Mouse (Mus musculus) lung, postnatal 36 days (tissue): ENCODE measurements around the gene Brpf1.
A peak's percentile ranks its signal among the peaks of the same experiment; 100 is the strongest.
"Not testable (repeated sequence)": the region's sequence is repeated elsewhere in the genome, so short reads cannot be mapped to it uniquely, and the experiment has no call there.

ENCODE experiments used
- DNase-seq: peaks from one replicate; pipeline ENCODE4 v3.0.0; 2022; ENCODE audit warnings: mixed read lengths

The Brpf1 gene

DNA sequence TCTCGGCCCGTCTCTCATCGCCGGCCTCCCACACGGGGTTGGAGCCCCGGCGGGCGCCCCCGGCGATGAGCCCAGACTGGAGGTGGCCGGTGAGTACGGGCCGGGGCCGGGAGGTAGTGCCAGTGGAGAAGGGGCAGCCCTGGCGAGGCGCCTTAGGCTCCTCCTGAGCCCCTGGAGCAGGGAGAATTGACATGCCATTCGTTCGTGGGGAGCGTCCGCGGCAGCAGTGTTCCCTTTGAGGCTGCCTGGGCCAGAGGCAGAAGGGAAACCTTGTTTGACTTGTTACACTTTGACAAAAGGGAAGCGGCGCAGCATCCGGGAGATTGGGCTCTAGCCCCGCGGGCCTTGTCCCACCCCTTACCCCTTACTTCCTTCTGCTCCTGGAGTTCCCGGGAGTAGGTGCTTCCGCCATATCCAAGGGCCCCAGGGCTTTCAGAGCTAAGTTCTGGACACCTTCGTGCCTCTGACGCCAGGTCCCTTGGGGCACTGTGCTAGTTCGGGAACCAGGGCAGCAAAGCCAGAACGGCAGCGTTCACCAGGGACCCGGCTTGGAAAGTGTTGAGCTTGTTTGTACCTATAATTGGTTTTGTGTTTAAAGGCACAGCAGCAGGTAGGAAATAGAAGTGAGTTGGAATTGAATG, 664 bp downstream of the Brpf1 start:
- peak; percentile 56 for DNase-seq

DNA sequence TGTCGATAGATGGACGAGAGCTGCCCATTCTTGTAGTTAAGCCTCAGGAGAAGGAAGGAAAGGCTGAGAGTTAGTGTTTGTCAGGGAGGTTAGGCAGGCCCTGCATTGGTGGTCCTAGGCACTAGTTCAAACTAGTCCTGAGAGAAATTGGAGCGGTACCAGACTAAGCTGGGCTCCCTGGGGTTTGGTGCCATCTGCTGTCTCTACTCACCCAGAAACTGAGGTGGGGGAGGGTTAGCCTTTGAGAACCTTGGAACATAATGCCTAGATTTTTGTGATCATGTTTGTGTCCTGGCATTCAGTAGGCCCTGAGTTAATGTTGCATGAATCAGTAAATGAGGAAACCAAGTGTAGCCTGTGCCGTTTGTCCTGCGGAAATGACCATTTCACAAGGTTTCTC, 1.2 kb downstream of the Brpf1 start:
- peak; percentile 18 for DNase-seq

DNA sequence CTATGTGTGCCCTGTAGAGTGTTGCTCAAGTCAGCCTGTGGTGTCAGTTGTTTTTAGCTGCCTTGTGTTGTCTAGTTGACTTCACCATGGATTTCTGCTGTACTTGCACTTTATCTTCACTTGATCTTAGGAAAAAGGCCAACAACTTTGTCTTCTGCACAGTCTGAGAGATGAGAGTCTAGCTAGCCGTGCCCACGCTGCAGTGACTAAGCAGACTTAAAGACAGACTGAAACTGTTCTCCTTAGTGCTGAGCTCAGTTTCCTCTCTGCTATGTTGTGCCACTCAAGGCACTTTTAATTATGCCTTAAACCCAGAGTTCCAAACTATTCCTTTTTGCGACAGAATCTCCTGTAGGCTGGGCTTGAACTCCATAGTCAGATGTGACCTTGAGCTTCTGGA, 9.0 kb downstream of the Brpf1 start:
- no peak for DNase-seq

DNA sequence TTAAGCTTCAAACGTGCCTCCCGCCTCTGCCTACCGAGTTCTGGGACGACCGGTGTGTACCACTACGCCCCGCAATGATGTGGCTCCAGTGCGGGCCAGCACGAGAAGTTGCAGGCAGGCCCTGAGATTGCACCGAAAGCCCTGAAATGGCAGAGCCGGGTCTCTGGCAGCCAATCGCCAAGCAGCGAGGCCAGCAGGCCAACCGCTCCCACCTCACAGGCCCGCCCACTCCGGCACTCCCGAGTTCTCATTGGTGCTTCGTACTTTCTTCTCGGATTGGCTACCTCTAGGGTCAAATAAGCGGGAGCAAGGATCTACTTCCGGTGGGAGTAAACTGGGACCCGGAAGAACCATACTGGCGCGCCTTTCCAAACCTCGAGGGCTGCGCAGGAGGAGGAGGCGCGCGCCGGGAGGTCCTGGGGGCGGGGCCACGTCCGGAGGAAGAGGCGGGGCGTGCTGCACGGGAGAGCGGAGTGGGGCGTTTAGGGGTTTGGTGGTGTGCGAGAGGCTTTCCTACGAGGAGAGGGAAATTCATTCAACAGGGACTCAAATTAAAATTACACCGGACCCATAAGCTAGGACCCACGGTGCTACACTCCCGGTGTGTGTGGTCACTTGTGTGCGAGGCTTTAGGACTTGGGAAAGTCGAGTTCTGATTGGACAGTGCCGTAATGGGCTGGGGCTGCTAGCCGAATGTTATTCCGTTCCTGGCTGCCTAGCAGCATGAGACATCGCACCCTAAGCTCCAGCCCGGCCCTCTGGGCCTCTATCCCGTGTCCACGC, 19.8 kb downstream of the Brpf1 start, which contains the start of gene Ogg1:
Gene Ogg1, plus strand, starts transcription at position 440 of the 783 bp plus-strand sequence.
- peak; percentile 99 for DNase-seq

DNA sequence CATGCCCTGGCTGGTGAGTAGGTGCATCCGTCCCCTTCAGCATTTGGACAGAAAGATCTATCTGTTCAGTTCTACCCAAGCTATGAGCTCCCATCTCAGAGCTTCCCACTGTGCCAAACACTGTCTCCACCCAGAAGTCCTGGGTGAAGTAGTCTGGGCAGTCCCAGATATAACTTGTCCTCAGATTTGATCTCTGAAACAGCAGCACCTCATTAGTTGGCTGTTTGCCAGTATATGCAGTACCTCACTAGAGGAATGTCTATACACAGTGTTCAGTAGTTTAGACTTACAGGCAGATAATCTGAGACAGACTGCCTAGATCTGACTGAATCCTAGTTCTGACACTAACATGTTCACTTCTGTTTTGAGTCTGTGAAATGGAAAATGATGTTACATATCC, 22.5 kb downstream of the Brpf1 start:
- DNase-seq, result no peak

DNA sequence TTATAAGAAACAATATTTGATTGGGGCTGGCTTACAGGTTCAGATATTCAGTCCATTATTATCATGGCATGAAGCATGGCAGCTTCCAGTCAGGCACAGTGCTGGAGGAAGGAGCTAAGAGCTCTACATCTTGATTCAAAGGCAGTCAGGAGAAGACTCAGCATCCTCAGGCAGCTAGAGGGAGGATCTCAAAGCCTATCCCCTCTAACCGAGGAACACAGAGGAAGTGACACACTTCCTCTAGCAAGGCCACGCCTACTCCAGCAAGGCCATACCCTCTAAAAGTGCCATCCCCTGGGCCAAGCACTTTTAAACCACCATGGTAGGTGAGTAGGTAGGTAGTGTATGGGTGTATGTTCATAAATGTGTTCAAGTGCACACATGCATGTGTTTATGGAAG, 23.6 kb downstream of the Brpf1 start:
- peak; percentile 50 for DNase-seq

DNA sequence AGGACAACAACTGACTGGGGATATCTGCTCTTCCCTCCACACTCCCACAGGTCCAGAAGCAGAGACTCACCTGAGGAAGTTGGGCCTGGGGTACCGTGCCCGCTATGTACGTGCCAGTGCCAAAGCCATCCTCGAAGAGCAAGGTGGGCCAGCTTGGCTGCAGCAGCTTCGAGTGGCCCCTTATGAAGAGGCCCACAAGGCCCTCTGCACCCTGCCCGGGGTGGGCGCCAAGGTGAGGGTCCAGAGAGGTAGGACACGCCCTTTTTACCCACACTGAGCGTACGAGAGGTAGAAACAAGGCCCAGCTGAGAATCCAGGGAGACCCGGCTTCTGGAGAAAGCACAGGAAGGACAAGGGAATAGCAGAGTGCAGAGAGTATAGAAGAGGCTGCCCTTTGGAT, 24.8 kb downstream of the Brpf1 start:
- DNase-seq, result no peak

DNA sequence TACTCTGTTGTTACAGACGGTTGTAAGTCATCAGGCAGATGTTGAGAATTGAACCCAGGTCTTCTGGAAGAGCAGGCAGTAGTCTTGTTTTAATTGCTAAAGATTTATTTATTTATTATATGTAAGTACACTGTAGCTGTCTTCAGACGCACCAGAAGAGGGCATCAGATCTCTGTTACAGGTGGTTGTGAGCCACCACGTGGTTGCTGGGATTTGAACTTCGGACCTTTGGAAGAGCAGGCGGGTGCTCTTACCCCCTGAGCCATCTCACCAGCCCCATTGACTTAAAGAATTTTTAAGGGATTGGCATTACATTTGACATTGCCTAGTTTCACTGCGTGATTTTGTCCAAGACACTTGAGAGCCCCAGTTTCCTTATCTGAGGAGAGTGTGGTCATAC, 25.8 kb downstream of the Brpf1 start:
- not testable (repeated sequence) for DNase-seq

DNA sequence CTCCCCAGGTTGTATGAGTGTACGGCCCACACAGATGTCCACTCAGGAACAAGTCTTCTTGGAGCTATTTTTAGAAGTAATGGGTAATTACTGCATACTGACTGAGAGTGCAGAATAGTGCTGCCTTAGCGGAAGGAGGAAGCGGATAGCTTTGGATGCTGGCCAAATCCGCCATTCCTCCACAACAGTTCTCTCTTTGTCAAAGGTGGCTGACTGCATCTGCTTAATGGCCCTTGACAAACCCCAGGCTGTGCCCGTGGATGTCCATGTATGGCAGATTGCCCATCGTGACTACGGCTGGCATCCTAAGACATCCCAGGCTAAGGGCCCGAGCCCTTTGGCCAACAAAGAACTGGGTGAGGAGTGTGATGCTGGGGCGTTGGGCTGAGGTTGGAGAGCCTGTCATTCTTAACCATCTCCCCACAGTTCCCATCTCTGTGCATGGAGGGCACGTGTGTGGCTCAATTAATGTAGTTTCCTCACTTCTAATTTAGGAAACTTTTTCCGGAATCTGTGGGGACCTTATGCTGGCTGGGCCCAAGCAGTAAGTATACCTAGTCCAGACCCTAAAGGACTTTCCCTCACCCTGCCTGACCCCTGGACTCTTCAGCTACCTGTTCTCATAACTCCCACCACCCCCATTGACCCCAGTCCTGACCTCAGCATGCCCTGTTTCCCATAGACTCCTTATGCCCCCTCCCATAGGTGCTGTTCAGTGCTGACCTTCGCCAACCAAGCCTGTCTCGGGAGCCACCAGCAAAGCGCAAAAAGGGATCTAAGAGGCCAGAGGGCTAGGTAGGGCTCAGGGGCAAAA, 26.4 kb downstream of the Brpf1 start:
- DNase-seq, result peak; percentile 55

DNA sequence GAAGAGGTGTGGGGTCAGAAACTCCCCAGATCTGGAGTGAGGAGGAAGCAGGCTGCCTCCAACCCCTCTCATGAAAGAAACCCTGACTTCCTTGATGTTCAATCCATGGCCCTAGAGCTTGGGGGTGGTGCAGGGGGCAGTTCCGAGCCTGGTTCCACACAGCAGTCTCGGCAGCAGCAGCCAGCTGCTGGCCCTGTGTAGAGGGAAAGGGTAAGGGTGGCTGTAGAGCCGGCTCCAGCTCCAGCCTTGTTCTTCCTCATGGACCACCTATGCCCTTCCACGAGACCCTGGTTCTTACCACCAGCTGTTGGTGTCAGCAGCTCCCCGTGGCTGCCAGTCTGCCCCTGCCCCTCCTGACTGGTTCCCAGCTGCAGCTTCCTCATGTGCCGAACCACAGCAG, 27.3 kb downstream of the Brpf1 start:
- DNase-seq, result no peak

DNA sequence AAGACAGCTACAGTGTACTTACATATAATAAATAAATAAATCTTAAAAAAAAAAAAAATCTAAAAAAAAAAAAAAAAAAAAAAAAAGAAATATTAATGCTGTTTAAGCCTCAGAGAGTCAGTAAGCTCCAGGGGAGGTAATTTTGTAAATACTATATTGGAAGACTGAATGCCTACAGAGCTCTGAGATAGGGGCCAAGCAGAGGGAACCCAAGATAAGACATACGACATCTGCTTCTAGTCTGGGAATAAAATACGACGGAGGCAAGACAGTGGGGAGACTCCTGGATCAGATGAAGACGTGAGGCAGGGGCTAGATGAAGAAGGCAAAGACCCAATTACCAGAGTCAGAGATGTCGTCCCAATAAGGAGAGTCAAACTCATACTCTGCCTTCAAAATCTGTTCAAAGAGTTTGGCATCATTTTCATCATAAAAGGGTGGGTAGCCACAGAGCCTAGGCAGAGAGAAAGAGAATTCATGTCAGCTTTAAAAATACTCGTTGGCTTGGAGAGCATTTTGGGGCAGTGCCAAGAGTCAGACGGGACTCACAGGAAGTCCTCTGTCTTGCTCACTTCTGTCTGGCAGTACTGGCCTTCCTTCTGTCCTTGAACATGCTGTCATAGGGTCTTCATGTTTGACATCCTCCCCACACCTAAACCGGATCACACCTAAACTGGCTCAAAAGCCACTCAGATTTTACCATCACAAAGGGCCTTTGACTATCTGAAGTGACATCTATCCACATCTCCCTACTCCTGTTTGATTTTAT, 30.1 kb downstream of the Brpf1 start:
- peak; percentile 35 for DNase-seq

DNA sequence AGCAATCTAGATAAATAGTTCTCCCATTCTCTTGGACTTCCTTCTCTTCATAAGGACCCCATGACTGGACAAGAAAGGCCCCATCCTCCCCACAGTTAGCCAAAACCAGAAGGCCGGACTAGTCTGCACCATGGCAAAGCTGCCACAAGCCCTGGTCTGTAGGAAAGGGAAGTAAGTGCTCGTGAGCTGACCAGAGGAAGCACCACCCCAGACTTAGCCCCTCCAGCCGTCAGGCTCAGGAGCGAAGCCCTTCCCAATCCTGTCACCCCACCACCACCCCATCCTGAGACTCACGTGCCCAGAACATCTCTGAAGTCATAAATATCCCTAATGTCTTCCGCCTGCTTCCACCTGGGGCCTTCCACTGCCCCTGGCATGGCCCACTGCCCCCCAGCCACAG, 34.6 kb downstream of the Brpf1 start:
- DNase-seq, result peak; percentile 39

DNA sequence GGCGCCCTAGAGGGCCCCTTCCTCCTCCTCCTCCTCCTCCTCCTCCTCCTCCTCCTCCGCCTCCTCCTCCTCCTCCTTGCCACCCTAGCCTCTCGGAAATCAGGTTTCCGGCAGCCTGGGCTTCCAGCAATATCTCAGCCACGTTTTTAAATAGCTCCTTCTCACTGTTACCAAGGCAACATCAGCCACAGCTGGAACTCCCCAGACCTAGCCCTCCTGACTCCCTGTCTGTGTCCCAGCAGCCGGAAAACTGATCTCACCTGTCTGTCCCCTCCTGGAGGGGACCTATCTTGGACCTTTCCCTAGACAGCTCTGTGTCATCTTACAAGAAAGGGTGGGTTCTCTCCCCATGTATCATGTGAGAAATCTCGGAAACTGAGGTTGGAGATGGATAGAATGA, 35.4 kb downstream of the Brpf1 start:
- peak; percentile 10 for DNase-seq

DNA sequence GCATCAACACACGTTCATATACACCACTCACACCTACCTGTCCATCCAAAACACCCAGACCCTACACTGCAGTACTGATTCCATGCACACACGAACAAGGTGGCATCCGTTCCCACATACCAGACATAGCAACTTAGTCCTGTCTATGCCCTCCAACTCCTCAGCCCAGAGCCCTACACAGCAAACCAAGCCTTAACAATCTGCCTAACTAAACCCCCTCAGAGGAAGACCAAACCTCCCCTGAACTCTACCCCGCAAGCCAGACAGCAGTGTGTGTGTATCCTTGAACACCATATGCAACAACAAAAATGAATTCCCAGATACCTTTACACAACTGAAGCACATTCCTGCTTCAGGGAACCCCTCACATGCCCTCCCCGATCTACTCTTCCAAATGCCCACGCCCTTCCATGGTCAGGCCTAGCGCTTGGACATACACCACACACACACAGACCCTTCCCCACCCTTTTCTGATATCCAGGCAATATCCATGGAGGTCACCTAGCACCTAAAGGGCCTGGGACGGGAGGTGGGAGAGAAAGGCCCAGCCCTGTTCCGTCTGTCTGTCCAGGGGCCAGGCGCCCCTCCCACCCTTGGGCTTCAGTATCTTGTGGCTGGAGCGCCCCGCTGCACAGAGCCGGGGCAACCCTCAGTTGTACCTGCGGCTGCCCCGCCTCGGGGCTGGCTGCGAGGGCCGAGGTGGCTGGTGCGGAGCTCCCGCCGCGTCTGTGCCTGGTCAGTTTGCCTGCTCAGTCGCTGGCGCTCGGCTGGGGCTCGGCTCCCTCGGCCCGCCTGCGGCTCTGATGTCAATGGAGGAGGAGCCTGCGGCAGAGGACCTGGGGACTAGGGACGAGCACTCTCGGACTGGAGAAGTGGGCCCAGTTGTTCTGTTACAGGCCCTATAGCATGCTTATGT, 36.5 kb downstream of the Brpf1 start, which contains the start of gene Camk1:
Gene Camk1, minus strand, starts transcription at position 808 of the 916 bp plus-strand sequence.
- peak; percentile 87 for DNase-seq

DNA sequence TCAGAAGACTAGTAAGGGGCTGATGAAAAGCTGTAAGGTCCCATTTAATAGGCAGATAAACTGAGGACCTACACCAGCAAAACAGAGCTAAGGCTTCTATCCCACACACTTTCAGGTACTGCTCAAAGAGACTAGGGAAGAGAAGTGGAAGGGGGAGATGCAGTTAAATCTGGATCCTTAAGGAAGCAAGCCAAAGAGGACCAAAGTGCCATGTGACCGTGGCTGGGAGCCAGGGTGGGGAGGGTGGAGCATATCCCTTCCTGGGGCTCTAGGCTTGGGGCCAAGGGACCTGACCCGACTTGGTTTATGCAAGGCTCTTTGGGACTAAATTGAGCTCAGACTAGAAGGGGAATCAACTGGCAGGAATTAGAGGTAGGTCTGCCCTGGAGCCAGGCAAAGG, 37.4 kb downstream of the Brpf1 start:
- peak; percentile 95 for DNase-seq

DNA sequence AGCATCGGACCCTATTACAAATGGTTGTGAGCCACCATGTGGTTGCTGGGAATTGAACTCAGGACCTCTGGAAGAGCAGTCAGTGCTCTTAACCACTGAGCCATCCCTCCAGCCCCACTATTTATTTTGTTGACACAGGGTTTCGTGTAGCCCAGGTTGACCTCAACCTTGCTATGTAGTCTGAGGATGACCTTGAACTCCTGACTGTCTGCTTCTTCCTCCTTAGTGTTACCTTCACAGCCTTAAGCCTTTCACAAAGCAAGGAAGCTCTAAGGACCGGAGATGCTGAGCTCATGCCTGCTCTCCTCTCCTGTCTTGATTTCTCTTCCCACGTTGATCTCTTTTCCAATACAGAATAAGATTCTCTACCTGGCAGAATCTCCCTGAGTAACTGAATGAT, 40.0 kb downstream of the Brpf1 start:
- no peak for DNase-seq

DNA sequence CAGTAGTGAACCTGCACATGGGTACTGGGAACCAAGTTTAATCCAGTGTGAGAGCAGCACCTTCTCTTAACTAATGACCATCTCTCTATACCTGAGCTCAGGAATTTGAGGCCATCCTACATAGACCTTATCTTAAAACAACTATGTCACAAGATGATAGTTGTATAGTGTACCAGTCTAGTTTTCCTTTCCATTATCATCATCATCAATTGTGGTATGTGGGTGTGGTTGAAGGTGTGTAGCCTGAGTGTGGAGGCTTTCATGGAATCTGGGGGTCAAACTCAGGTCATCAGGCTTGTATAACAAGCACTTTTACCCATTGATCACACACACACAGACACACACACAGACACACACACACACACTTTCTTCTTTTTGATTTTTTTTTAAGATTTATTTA, 43.6 kb downstream of the Brpf1 start:
- no peak for DNase-seq

DNA sequence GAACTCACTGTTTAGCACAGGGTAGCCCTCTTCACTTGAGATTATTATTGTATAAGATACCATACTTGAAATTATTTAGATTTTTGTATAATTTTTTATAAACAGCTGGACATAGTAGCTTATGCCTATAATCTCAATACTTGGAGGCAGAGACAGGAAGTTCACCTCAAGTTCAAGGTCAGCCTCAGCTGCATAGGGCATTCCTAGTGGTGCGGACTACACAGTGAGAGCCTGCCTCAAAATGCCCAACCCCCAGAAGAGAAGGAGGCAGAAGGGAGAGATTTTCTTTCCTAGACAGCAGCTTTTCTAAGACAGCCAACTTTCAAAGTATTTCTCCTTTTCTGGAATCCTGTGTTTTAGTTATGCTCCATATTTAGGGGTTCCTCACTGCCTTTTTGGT, 44.2 kb downstream of the Brpf1 start:
- no peak for DNase-seq

DNA sequence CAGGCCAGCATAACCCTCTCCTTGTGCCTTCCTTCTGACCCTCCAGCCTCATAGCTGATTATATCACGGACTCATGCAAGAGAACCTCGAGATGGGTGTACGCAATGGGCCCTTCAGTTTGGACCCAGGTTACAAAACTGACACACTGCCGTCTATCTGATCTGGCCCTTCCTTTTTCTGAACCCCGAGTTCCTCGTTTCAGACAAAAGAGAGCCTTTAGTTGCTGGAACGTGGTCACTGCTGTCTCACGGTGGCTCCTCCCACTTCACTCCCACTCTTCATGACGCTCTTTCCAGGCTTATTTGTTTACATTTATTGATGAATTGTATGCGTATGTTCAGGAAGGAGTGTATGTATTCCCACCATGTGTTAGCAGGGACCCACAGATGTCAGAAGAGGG, 44.7 kb downstream of the Brpf1 start:
- DNase-seq, result peak; percentile 33

DNA sequence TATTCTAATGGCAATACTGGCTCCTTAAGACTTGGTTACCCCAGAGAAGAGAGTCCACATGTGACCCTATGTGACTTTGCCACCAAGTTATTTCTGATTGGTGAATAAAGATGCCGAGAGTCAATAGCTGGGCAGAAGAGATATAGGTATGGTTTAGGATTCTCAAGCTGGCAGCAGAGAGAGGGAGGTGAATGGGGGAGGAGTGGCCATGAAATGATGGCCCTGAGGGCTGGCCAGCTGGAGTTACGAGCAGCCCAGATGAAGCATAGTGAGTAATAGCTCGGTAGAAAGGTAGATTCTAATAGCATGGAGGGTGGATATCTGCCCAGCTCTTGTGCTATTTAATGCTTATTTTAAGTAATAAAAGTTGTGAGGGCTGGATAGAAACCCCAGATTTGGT, 45.9 kb downstream of the Brpf1 start:
- DNase-seq, result no peak

DNA sequence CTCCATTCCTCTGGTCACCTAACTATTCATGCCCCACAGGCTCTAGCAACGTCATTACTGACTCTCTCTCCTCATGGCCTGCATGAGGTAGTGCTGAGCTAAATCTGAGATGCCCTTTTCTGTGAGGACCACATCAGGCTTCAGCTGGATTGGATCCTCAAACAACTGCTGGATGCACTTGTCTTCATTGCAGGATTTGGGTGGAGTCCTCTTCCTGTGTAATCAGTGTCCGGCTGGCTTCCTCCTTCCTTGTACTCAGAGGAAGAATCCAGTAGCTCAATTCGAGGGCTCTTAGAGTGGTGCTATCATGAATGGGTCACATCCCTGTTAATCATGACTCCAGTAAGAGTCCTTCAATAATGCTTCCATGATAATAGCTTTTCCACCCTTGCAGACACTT, 46.8 kb downstream of the Brpf1 start:
- DNase-seq, result peak; percentile 50

DNA sequence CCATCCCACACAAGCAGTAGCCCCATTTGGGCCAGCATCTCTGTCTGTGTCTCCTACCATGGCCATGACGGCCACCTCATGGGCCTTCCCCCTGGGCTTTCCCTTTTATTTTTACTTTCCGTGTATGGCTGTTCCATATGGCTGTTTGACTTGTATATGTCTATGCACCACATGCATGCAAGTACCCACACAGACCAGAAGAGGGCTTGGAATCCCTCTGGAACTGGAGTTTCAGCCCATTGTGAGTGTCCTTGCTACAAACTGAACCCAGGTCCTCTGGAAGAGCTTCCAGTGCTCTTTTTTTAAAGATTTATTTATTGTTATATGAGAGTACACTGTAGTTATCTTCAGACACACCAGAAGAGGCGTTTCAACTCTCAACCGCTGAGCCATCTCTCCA, 54.5 kb downstream of the Brpf1 start:
- DNase-seq, result no peak
